Mouse (Mus musculus) heart, embryonic 16.5 days (tissue): Measurements from ENCODE around the gene Pth2. TPM values are rescaled to one million over a fixed set of nuclear protein-coding genes. Genes with fewer than 3 reads are reported as not detected.

Experiments
- ATAC-seq: fragments of 200-750 bp; cut with Nextera tagmentation; replicated peaks from 2 replicates; pipeline ENCODE4 v1.8.0; 2017; ENCODE audit warnings: moderate number of reproducible peaks; ENCODE audit not compliant: insufficient read depth, low FRiP score; ENCODE audit errors: extremely low read depth
- H3K27ac ChIP-seq: fragments of 300-500 bp; sonication (generic); 2 replicates; pipeline ENCODE4 v1.5.1; 2014; ENCODE audit warnings: mild to moderate bottlenecking, low read length, control low read depth, moderate library complexity
- H3K27me3 ChIP-seq: fragments of 300-500 bp; sonication (generic); 2 replicates; pipeline ENCODE4 v1.6.1; 2014; ENCODE audit warnings: low read length, mixed read lengths; ENCODE audit not compliant: control insufficient read depth, insufficient read depth
- H3K36me3 ChIP-seq: fragments of 300-500 bp; sonication (generic); 2 replicates; pipeline ENCODE4 v1.6.1; 2014; ENCODE audit not compliant: control insufficient read depth, insufficient read depth
- H3K4me1 ChIP-seq: fragments of 300-500 bp; sonication (generic); 2 replicates; pipeline ENCODE4 v1.6.1; 2014; ENCODE audit warnings: low read length, mixed read lengths; ENCODE audit not compliant: control insufficient read depth, insufficient read depth
- H3K4me2 ChIP-seq: fragments of 300-500 bp; sonication (generic); 2 replicates; pipeline ENCODE4 v1.6.1; 2014; ENCODE audit warnings: low read depth, mild to moderate bottlenecking, control low read depth, low read length
- H3K4me3 ChIP-seq: fragments of 300-500 bp; sonication (generic); 2 replicates; pipeline ENCODE4 v1.5.1; 2014; ENCODE audit warnings: mild to moderate bottlenecking, control low read depth, low read length
- H3K9ac ChIP-seq: fragments of 300-500 bp; sonication (generic); 2 replicates; pipeline ENCODE4 v1.6.1; 2014; ENCODE audit warnings: low read length, control low read depth
- H3K9me3 ChIP-seq: fragments of 300-500 bp; sonication (generic); replicated peaks from 2 replicates; pipeline ENCODE4 v1.6.1; 2016; ENCODE audit warnings: low read length; ENCODE audit not compliant: control insufficient read depth
- WGBS: fragments of 180-500 bp; shearing (Covaris S2); extraction: QIAGEN DNeasy Blood & Tissue Kit; methylation state at CpG from one replicate; pipeline ENCODE4 v1.1.7; 2014; 5-methylcytosine and 5-hydroxymethylcytosine counted together
- microRNA-seq: library from miRNA; unstranded; fragments of <30 nt; microRNA quantifications from one replicate; pipeline ENCODE4, GENCODE M21; 2017
- polyA plus RNA-seq: library from polyadenylated mRNA; unstranded; fragments of >200 nt; fragmentation: Nextera tagmentation; extraction: Ambion mirVana; gene quantifications from 2 replicates; pipeline ENCODE4 v1.2.1, GENCODE M21; 2015

The Pth2 gene
- polyA plus RNA-seq, 1 experiment from 2014 or later: 0.42 TPM

DNA sequence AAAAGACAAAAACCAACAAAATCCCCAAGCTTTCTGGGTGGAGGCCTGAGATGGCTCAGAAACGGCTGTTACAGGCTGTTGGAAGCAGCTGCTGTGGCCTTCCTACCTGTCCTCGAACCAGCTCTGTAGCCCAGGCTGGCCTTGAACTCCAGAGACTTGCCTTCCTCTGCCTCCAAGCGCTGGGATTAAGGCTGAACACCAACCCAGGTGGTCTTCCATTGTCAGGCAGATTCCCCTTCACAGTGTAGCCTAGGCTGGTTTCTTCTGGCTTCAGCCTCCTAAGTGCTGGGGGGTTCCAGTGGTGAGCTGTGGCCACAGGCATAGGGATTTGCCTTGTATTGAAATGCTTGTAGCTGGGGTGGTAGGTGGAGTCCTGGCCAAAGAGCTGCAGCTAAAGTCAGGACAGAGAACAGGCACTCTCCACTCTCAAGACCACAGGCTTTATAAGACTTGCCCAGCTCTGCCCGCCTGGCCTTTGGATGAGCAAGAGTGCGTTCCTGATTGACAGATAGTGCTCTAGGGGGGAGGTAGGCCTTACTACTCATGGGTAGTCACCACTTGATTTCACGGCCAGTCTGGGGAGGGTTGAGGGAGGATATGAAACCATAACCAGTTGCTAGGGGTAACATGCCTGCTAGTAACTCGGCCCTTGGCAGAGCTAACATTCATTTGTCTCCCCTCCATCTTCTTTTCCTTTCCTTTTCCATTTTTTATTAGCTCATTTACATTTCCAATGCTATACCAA lies 48.8 kb downstream of the Pth2 start:
- H3K4me3 ChIP-seq: no peak overlapping the region
- no peaks in the 10 kb centered on the region for H3K9me3 ChIP-seq
- no peak overlapping the region for H3K9ac ChIP-seq
- ATAC-seq: no peak
- peaks cover 58% of the 10 kb centered on the region for H3K36me3 ChIP-seq
- 82% methylated on average over 7 of the region's 7 CpGs for WGBS
- H3K4me1 ChIP-seq: peaks cover 15% of the 10 kb centered on the region
- H3K4me2 ChIP-seq: no peak overlapping the region
- H3K27ac ChIP-seq: no peak overlapping the region
- no peaks in the 10 kb centered on the region for H3K27me3 ChIP-seq

DNA sequence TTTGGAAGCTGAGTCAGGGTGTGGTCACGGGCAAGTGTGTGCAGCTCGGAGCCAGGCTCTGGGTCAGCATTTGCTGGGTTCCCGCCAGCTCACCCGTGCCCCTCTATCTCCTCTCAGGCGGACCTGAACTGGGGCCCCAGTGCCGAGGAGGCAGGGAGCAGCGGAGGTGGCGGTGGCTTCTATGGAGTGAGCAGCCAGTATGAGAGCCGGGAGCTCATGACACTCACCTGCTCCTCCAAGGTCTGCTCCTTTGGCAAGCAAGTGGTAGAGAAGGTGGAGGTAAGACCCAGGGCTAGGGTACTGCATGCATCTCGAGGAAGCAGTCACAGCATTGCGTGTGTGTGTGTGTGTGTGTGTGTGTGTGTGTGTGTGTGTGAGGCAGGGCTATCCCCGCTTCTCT lies 50.4 kb downstream of the Pth2 start:
- ATAC-seq: no peak
- peaks cover 44% of the 10 kb centered on the region for H3K36me3 ChIP-seq
- peaks cover 21% of the 10 kb centered on the region for H3K4me1 ChIP-seq

More for the DNA sequence above, 50.4 kb downstream of the Pth2 start:
- Histone ChIP-seq H3K4me3 (no peak overlapping the region), H3K9me3 (no peaks in the 10 kb centered on the region), H3K27ac (no peak overlapping the region), H3K9ac (no peak overlapping the region), H3K27me3 (no peaks in the 10 kb centered on the region), H3K4me2 (no peak overlapping the region)
- 78% methylated on average over 12 of the region's 12 CpGs for WGBS

Small RNAs within 50 kb of the gene (microRNA-seq; reads per million reads assigned to microRNA genes)
- gene Mir7055: not detected

Other genes starting within 250 kb of the Pth2 start
- 0.12 and 0.40 TPM in 2 replicates for gene Tsks, start 237.8 kb upstream of the Pth2 start, polyA plus RNA-seq
- 7.6 and 8.9 TPM in 2 replicates for gene Cpt1c, start 206.1 kb upstream of the Pth2 start, polyA plus RNA-seq
- 355 and 387 TPM in 2 replicates for gene Prmt1, start 194.4 kb upstream of the Pth2 start, polyA plus RNA-seq
- gene Irf3, start 183.3 kb upstream of the Pth2 start, polyA plus RNA-seq: 71.4 and 73.6 TPM in 2 replicates
- 32.2 and 33.3 TPM in 2 replicates for gene Bcl2l12, start 182.3 kb upstream of the Pth2 start, polyA plus RNA-seq
- 22.7 and 26.4 TPM in 2 replicates for gene Scaf1, start 164.6 kb upstream of the Pth2 start, polyA plus RNA-seq
- 74.8 and 85.0 TPM in 2 replicates for gene Rras, start 163.0 kb upstream of the Pth2 start, polyA plus RNA-seq
- 5.6 and 7.3 TPM in 2 replicates for gene Prr12, start 128.1 kb upstream of the Pth2 start, polyA plus RNA-seq
- 53.8 and 55.9 TPM in 2 replicates for gene Nosip, start 118.6 kb upstream of the Pth2 start, polyA plus RNA-seq
- gene Prrg2, start 118.3 kb upstream of the Pth2 start, polyA plus RNA-seq: 12.9 and 16.6 TPM in 2 replicates
- 207 and 214 TPM in 2 replicates for gene Rcn3, start 88.8 kb upstream of the Pth2 start, polyA plus RNA-seq
- gene Fcgrt, start 77.1 kb upstream of the Pth2 start, polyA plus RNA-seq: 56.8 and 58.2 TPM in 2 replicates
- 809 and 812 TPM in 2 replicates for gene Rps11, start 56.6 kb upstream of the Pth2 start, polyA plus RNA-seq
- gene Rpl13a, start 52.2 kb upstream of the Pth2 start, polyA plus RNA-seq: 684 and 727 TPM in 2 replicates
- 0.34 TPM in 1 of 2 replicates, not detected in the other for gene Gm45713, start 44.8 kb upstream of the Pth2 start, polyA plus RNA-seq
- gene Flt3l, start 44.6 kb upstream of the Pth2 start, polyA plus RNA-seq: 2.3 and 2.8 TPM in 2 replicates
- 76.8 and 82.5 TPM in 2 replicates for gene Pih1d1, start 26.7 kb upstream of the Pth2 start, polyA plus RNA-seq
- 33.9 and 38.2 TPM in 2 replicates for gene Aldh16a1, start 26.4 kb upstream of the Pth2 start, polyA plus RNA-seq
- gene Slc17a7, start 17.0 kb upstream of the Pth2 start, polyA plus RNA-seq: 3.6 and 4.7 TPM in 2 replicates
- not detected in 2 replicates for gene Gfy, start 1.4 kb upstream of the Pth2 start, polyA plus RNA-seq
- gene Ccdc155, start 23.9 kb downstream of the Pth2 start, polyA plus RNA-seq: 0.58 and 0.75 TPM in 2 replicates
- gene Dkkl1, start 31.2 kb downstream of the Pth2 start, polyA plus RNA-seq: 1.2 and 1.4 TPM in 2 replicates
- gene Tead2, start 34.8 kb downstream of the Pth2 start, polyA plus RNA-seq: 88.0 and 92.4 TPM in 2 replicates
- gene Cd37, start 58.1 kb downstream of the Pth2 start, polyA plus RNA-seq: 5.0 and 9.2 TPM in 2 replicates
- gene Slc6a16, start 60.1 kb downstream of the Pth2 start, polyA plus RNA-seq: 0.09 TPM in 1 of 2 replicates, not detected in the other
- not detected in 2 replicates for gene Slc6a21, start 96.5 kb downstream of the Pth2 start, polyA plus RNA-seq
- 12.4 and 18.0 TPM in 2 replicates for gene Trpm4, start 152.8 kb downstream of the Pth2 start, polyA plus RNA-seq
- gene Hrc, start 154.3 kb downstream of the Pth2 start, polyA plus RNA-seq: 26.6 and 28.7 TPM in 2 replicates
- 1.5 TPM in 2 replicates for gene Ppfia3, start 186.0 kb downstream of the Pth2 start, polyA plus RNA-seq
- 0.81 and 0.91 TPM in 2 replicates for gene Lin7b, start 189.6 kb downstream of the Pth2 start, polyA plus RNA-seq
- 145 and 161 TPM in 2 replicates for gene Snrnp70, start 214.7 kb downstream of the Pth2 start, polyA plus RNA-seq
- gene Kcna7, start 224.7 kb downstream of the Pth2 start, polyA plus RNA-seq: 0.25 and 0.27 TPM in 2 replicates
- gene Ntf5, start 232.7 kb downstream of the Pth2 start, polyA plus RNA-seq: 0.91 and 1.1 TPM in 2 replicates
- 0.46 and 0.51 TPM in 2 replicates for gene Lhb, start 239.8 kb downstream of the Pth2 start, polyA plus RNA-seq